Mouse (Mus musculus): ENCODE measurements at regions not wholly inside any gene's neighbourhood (a gene's known extent, or its start where the extent isn't known, plus 50 kb on each side); places are given as distances from the start of the nearest gene placed in this dataset.

DNA sequence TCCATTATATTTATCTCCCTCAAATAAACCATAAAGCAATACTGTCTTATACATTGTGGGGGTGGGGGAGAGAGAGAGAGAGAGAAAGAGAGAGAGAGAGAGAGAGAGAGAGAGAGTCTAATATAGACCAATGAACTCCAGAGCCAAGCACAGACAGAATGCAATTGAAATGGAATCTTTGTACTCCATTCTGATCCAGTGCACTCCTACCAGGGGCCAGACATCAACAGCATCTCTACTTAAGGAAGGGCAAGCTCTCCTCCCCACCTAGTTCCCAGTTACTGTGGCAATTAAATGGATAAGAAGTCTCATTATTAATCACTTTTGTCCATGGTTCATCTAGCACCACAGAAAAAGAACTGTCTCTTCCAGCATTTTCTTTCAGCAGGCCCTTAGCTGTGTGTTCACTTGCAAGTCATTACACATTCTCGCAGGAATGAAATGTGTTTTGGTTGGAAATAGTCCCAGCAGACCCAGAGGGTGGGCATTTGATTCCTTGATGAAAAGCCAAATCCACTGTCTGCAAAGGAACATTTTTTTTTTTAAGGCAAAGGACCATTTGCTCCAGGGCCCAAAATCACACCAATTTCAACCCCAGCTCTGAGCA lies 73.8 kb upstream of the Col1a2 start:
- CTCF ChIA-PET = interaction anchor here (1.1 to 3.6 kb wide), 3 partner anchors 9 to 82 kb away, joined by 3 to 14 read pairs (median 5); no protein-coding TSS in a partner anchor
- no peaks in the 10 kb centered on the region for H3K27me3 ChIP-seq
- TF ChIP-seq CTCF (IDR thresholded peaks at IDR 0.05) = no peak
- in situ Hi-C loops (cut with MboI; ENCODE audit: low pct_unique_long_range_greater_than_20kb) = no loop called here
- DNase-seq (ENCODE audit: low read depth, low spot score) = peak; percentile 87
- peak; percentile 69 for ATAC-seq
- POLR2A ChIA-PET = interaction anchor here (1.0 kb wide), 1 partner anchor 14 kb away, joined by 5 read pairs; no protein-coding TSS in a partner anchor

DNA sequence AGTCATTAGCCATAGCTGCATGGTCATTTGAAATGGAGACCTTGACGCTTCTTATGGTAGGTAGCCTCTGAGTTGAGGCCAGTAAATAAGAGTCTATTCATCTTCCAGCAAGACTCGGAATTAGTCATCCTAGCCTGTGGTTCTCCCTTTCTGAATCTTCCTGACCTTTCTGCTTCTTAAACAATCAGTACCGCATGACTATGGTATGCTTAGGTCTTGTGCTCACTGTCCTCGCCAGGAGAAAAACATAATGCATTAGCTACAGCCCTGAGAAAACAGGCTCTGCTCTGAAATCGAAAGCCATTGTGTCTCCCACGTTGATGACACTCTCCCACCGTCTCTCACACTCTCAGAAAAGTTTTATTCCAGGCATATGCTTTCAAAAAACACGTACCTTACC lies 72.4 kb upstream of the Col1a2 start:
- peak; percentile 11 for ATAC-seq
- no peaks in the 10 kb centered on the region for H3K27me3 ChIP-seq
- ChIA-PET CTCF (interaction anchor here (0.7 to 3.6 kb wide), 4 partner anchors 13 to 114 kb away, joined by 3 to 14 read pairs (median 4); no protein-coding TSS in a partner anchor), POLR2A (interaction anchor here (1.1 kb wide), 1 partner anchor 56 kb away, joined by 3 read pairs; no protein-coding TSS in a partner anchor)
- in situ Hi-C loops (cut with MboI; ENCODE audit: low pct_unique_long_range_greater_than_20kb) = no loop called here
- peak; percentile 28 for DNase-seq (ENCODE audit: low read depth, low spot score)
- TF ChIP-seq CTCF (IDR thresholded peaks at IDR 0.05) = no peak

DNA sequence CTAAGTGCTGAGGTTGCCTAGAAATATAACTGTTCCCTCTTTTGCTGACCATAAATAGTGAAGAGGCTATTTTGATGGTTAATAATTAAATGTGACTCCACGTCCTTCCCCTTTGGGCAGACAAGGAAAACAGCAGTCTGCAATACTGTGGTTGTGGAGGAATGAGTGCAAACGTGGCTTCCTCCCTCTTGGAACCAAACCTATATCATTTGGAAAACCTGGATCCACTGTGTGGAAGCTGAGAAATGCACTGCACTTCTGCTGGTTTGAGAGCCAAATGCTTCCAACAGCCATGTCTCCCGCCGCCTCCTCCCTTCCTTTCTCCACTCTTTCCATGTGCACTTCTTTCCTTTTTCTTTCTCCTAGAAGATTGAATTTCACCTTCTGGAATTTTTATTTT lies 68.2 kb upstream of the Col1a2 start:
- DNase-seq (ENCODE audit: low read depth, low spot score) = no peak
- no peaks in the 10 kb centered on the region for H3K27me3 ChIP-seq
- peak; percentile 78 for ATAC-seq
- TF ChIP-seq CTCF (IDR thresholded peaks at IDR 0.05) = no peak
- POLR2A ChIA-PET = no interaction called here
- CTCF ChIA-PET = no interaction called here
- in situ Hi-C loops (cut with MboI; ENCODE audit: low pct_unique_long_range_greater_than_20kb) = no loop called here

DNA sequence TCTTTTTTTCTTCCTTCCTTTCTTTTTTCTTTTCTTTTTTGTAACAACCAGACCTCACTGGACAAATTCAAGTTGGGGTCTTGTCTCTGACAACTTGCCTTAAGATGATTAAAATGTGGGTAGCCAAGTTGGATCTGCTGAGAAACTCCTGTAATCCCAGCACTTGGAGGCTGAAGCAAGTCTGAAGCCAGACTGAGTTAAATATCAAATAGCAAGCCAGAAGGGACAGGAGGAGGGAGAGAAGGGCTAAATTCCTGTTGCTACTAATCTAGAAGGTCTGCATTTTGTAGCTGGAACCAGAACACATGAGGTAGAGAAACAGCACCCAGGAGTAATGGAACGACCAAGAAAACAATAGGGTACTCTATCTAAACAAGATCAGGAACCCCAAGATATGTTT lies 67.7 kb upstream of the Col1a2 start:
- H3K27me3 ChIP-seq = no peaks in the 10 kb centered on the region
- CTCF ChIA-PET = no interaction called here
- no peak for TF ChIP-seq CTCF (IDR thresholded peaks at IDR 0.05)
- DNase-seq (ENCODE audit: low read depth, low spot score) (no peak), ATAC-seq (no peak)
- POLR2A ChIA-PET = no interaction called here
- in situ Hi-C loops (cut with MboI; ENCODE audit: low pct_unique_long_range_greater_than_20kb) = no loop called here

DNA sequence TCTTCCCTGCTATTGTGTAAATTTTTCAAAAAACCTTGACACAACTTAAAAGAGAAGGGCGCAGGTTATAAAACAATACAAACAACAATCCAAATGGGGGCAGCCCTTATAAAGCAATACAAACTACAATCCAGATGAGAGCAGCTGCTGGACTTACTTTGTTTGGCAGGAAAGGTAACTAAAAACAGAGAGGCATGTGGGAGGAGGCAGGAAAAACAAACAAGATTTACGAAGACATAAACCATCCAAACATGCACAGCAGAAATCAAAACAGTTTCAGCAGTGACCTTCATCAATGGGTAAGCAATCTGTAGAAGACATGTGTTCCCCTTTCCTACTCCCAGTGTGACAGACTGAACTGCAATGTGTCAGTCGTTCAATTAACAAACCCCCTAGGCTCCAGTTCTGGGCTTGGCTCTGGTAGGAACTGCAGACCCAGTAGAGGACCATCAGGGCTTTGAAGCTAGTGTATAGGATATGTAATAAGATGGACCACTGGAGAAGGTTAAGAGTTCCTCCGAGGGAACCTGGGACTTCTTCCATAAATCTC lies 62.9 kb upstream of the Col1a2 start:
- ATAC-seq (no peak), DNase-seq (ENCODE audit: low read depth, low spot score) (no peak)
- CTCF ChIA-PET = interaction anchor here (1.4 kb wide), 1 partner anchor 89 kb away, joined by 4 read pairs; no protein-coding TSS in a partner anchor
- POLR2A ChIA-PET = no interaction called here
- H3K27me3 ChIP-seq = no peaks in the 10 kb centered on the region
- no peak for TF ChIP-seq CTCF (IDR thresholded peaks at IDR 0.05)
- in situ Hi-C loops (cut with MboI; ENCODE audit: low pct_unique_long_range_greater_than_20kb) = no loop called here

DNA sequence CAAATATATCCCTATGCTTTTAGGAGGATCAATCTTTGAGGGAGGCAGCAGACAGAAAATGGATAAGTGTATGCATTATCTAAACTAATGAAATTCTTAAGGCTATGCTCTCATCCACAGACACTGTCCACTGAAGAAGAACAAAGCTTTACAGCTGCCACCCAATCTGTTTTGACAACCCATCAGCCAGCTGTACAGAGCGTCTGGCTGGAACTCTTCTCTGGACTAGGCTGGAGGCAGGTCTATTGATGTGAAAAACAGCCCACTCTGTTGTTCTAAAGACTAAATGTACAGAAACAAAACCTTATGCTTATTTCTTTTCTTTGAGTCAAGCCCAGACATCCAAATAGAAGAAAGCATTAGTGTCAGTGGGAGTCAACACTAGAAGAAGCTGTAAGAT lies 58.7 kb upstream of the Col1a2 start:
- H3K27me3 ChIP-seq = no peaks in the 10 kb centered on the region
- ChIA-PET POLR2A (no interaction called here), CTCF (interaction anchor here (1.8 kb wide), 1 partner anchor 14 kb away, joined by 5 read pairs; no protein-coding TSS in a partner anchor)
- DNase-seq (ENCODE audit: low read depth, low spot score) = no peak
- no peak for TF ChIP-seq CTCF (IDR thresholded peaks at IDR 0.05)
- in situ Hi-C loops (cut with MboI; ENCODE audit: low pct_unique_long_range_greater_than_20kb) = no loop called here
- ATAC-seq = no peak

DNA sequence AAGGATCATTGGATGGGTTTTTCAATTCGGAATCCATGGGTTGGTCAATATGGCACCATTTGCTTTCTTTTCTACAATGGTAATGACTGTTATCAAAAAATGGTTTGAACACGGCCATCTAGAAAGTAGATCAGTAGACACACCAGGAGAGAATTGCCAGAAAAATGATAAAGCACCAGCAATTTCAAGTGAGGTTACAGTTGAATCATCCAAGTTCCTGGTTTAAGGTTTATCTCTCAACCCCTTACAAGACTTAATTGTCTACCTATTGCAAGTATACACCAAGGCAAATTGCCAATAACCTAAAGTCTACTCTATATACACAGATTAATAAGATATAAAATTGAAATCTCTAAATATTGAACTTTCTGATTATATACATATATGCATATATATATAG lies 53.4 kb upstream of the Col1a2 start:
- DNase-seq (ENCODE audit: low read depth, low spot score) = no peak
- H3K27me3 ChIP-seq = no peaks in the 10 kb centered on the region
- ChIA-PET POLR2A (no interaction called here), CTCF (no interaction called here)
- in situ Hi-C loops (cut with MboI; ENCODE audit: low pct_unique_long_range_greater_than_20kb) = no loop called here
- ATAC-seq = no peak
- TF ChIP-seq CTCF (IDR thresholded peaks at IDR 0.05) = no peak
